Mouse (Mus musculus) adrenal gland, postnatal 4 days (tissue): ENCODE measurements around the gene Hells. TPM values are rescaled to one million over a fixed set of nuclear protein-coding genes. Genes with fewer than 3 reads are reported as not detected.

Experiments
- DNase-seq, 2 experiments: peaks; one replicate each; pipeline ENCODE4 v3.0.0; 2021 to 2022; ENCODE audit warnings: low spot score in 2 of 2, mixed read lengths in 2 of 2
- long read RNA-seq, 2 experiments: library from polyadenylated mRNA; stranded (forward); transcript quantifications; one replicate each; pipeline ENCODE4 v2.0.0; 2021
- total RNA-seq, 2 experiments: library from RNA; stranded (reverse); gene quantifications; 2 replicates each; pipeline ENCODE4 v1.2.3; 2021

The Hells gene
- 10 to 100 TPM; 25.5 to 29.6 TPM for total RNA-seq
- long read RNA-seq, experiment 1, full-length matches to known transcripts, result 1 of 3 reads
- long read RNA-seq, experiment 1, partial matches to known transcripts, result 1 of 3 reads
- long read RNA-seq, experiment 1, other reads (novel, unspliced or antisense), result 1 of 3 reads
- long read RNA-seq, experiment 2, full-length matches to known transcripts, result 9 of 14 reads
- long read RNA-seq, experiment 2, partial matches to known transcripts, result 2 of 14 reads
- long read RNA-seq, experiment 2, other reads (novel, unspliced or antisense), result 3 of 14 reads

GRCm38 (mm10) chr19:38930788-38931565, at the start of gene Hells:
TSS of gene Hells (plus strand) at chr19:38930915.
- DNase-seq, result peak; percentile 72 to 75

- DNase-seq, result no peak
Observed at GRCm38 (mm10) chr19:38901146-38902135, 29.3 kb upstream of the Hells start.

GRCm38 (mm10) chr19:38902501-38902900, 28.2 kb upstream of the Hells start:
- DNase-seq, result no peak

GRCm38 (mm10) chr19:38913786-38914185, 16.9 kb upstream of the Hells start:
- no peak for DNase-seq

- no peak for DNase-seq
Observed at GRCm38 (mm10) chr19:38914926-38915325, 15.8 kb upstream of the Hells start.

- DNase-seq, result no peak
Observed at GRCm38 (mm10) chr19:38915677-38916076, 15.0 kb upstream of the Hells start.

GRCm38 (mm10) chr19:38928481-38929158, 2.1 kb upstream of the Hells start:
- DNase-seq, result no peak

- no peak for DNase-seq
Observed at GRCm38 (mm10) chr19:38929471-38930251, 1.1 kb upstream of the Hells start.

GRCm38 (mm10) chr19:38930252-38930787, 395 bp upstream of the Hells start:
- DNase-seq, result no peak

GRCm38 (mm10) chr19:38931566-38931890, 813 bp downstream of the Hells start:
- DNase-seq, result no peak

GRCm38 (mm10) chr19:38944590-38945307, 14.0 kb downstream of the Hells start:
- DNase-seq, result no peak

- no peak for DNase-seq
Observed at GRCm38 (mm10) chr19:38970741-38971140, 40.0 kb downstream of the Hells start.

- DNase-seq, result no peak
Observed at GRCm38 (mm10) chr19:38972581-38972980, 41.9 kb downstream of the Hells start.

- no peak for DNase-seq
Observed at GRCm38 (mm10) chr19:38973666-38974065, 43.0 kb downstream of the Hells start.

- DNase-seq, result no peak
Observed at GRCm38 (mm10) chr19:38976269-38976668, 45.6 kb downstream of the Hells start.

GRCm38 (mm10) chr19:38981966-38982365, 51.3 kb downstream of the Hells start:
- DNase-seq, result peak; percentile 10 to 34

- DNase-seq, result no peak
Observed at GRCm38 (mm10) chr19:38998248-38998647, 67.5 kb downstream of the Hells start.

- DNase-seq, result no peak
Observed at GRCm38 (mm10) chr19:38998676-38999075, 68.0 kb downstream of the Hells start.

GRCm38 (mm10) chr19:39005132-39005531, 74.4 kb downstream of the Hells start:
- DNase-seq, result no peak
